Mouse (Mus musculus): ENCODE measurements around the gene Igf2bp2. TPM values are rescaled to one million over a fixed set of nuclear protein-coding genes. Genes with fewer than 3 reads are reported as not detected.

Gene Igf2bp2
- 75.1 and 77.1 TPM in 2 replicates for polyA plus RNA-seq (2014; fragmentation: Nextera tagmentation; extraction: Ambion mirVana)

DNA sequence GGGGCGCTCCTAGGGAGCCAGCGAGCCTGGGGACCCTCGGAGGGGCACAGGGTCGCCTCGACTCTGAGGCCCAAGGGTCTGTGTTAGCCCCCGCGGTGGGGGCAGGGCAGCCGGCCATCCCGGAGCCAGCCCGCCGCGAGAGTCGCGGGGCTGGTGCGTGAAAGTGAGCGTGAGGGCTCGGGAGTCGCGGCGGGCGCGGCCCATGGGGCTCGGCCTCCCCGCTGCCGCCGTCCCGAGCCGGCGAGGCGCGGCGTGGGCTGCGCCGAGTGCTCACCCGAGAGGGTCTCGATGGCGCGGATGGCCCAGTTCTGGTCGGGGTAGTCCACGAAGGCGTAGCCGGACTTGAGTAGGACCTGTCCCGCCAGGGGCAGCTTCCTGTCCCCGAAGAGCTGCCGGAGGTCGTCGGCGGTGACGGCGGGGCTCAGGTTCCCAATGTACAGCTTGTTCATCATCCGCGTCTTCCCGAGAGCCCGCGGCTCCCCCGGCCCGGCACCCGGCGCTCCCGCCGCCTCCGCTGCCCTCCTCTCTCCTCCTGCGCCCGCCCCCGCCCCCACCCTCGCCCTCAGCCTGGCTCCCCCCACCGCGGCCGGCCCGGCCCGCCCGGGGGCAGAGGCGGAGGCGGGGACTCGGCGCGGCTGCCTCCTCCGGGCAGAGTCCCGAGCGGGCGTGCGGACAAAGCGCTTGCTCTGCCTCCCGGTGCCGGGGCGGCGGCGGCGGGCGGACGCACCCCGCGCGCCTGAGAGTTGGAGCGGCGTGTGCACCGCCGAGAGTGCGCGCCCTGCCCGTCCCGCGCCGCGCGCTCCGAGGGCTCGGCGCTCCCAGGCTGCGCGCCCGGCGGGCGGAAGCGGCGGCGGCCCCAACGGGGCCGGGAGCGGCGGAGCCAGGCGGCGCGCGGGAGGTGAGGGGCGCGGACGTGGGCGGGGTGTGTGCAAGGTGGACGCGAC lies at the start of gene Igf2bp2:
TSS of gene Igf2bp2 (minus strand) at position 788 of the 944 bp plus-strand sequence.
- DNase-seq (ENCODE audit: low spot score) (peak; percentile 79), ATAC-seq (replicated peaks; ENCODE audit: low FRiP score) (peak; percentile 76)
- Histone ChIP-seq H3K27ac (ENCODE audit: low read depth, low read length) (peak within 1 kb of the TSS; percentile 52), H3K4me2 (peak within 1 kb of the TSS; percentile 64), H3K27me3 (replicated peaks; ENCODE audit: control insufficient read depth, insufficient read depth, low read length) (peaks cover 43% of the 10 kb centered on the region), H3K9ac (ENCODE audit: low read depth, low read length) (peak within 1 kb of the TSS; percentile 82), H3K4me1 (replicated peaks; ENCODE audit: control insufficient read depth, insufficient read depth, low read length) (no peaks in the 10 kb centered on the region), H3K9me3 (ENCODE audit: control insufficient read depth, low read length) (no peaks in the 10 kb centered on the region), H3K4me3 (ENCODE audit: low read depth, low read length) (peak within 1 kb of the TSS; percentile 82), H3K36me3 (ENCODE audit: control insufficient read depth, insufficient read depth, low read length) (no peaks in the 10 kb centered on the region)
- under 1% methylated on average over 121 of the region's 131 CpGs for WGBS

DNA sequence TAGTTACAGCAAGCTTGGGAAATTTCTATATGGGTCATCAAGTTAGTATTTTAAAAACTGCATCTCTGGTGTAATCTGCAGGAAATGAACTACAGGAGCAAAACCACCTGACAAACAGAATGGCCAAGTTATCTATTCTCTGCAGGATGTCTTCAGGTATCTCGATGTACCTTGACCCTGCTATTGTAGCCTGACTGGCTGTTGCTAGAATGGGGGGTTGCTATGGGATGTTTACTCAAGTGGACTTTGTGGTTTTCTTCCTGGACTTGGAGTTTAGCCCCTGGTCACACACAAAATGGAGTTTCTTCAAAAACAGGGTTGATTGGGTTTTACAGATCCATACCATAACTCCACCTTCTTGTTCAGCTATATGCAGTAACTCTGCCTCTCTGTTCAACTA lies 40.4 kb upstream of the Igf2bp2 start:
- H3K27ac ChIP-seq (ENCODE audit: low read depth, low read length), result no peak overlapping the region
- H3K27me3 ChIP-seq (replicated peaks; ENCODE audit: control insufficient read depth, insufficient read depth, low read length), result no peaks in the 10 kb centered on the region
- no peak for DNase-seq (ENCODE audit: low spot score)
- no peak for ATAC-seq (replicated peaks; ENCODE audit: low FRiP score)
- H3K36me3 ChIP-seq (ENCODE audit: control insufficient read depth, insufficient read depth, low read length), result no peaks in the 10 kb centered on the region
- no peaks in the 10 kb centered on the region for H3K4me1 ChIP-seq (replicated peaks; ENCODE audit: control insufficient read depth, insufficient read depth, low read length)
- WGBS, result 71% methylated on average over 1 of the region's 1 CpGs
- H3K9me3 ChIP-seq (ENCODE audit: control insufficient read depth, low read length), result peaks cover 3% of the 10 kb centered on the region
- H3K4me2 ChIP-seq, result no peak overlapping the region
- no peak overlapping the region for H3K4me3 ChIP-seq (ENCODE audit: low read depth, low read length)
- no peak overlapping the region for H3K9ac ChIP-seq (ENCODE audit: low read depth, low read length)

DNA sequence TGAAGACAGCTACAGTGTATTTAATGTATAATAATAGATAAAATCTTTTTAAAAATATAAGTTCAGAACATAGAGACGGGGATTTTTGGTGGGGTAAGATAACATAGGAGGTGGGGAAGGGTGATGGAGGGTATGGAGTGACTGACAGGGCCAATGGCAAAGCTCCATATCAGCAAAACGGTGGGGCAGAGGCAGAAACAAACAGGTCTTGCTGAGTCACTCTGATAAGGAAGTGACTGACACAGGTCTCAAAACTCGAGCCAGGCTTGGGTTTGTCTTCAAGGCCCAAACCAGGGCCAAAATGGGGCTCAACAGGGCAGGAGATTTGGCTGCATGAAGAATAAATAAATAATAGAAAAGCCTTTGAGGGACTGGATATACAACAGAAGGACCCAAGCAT lies 38.8 kb upstream of the Igf2bp2 start:
- ATAC-seq (replicated peaks; ENCODE audit: low FRiP score) (no peak), DNase-seq (ENCODE audit: low spot score) (no peak)
- Histone ChIP-seq H3K36me3 (ENCODE audit: control insufficient read depth, insufficient read depth, low read length) (no peaks in the 10 kb centered on the region), H3K27me3 (replicated peaks; ENCODE audit: control insufficient read depth, insufficient read depth, low read length) (no peaks in the 10 kb centered on the region), H3K27ac (ENCODE audit: low read depth, low read length) (no peak overlapping the region), H3K4me1 (replicated peaks; ENCODE audit: control insufficient read depth, insufficient read depth, low read length) (no peaks in the 10 kb centered on the region), H3K4me3 (ENCODE audit: low read depth, low read length) (no peak overlapping the region), H3K9me3 (ENCODE audit: control insufficient read depth, low read length) (peaks cover under 1% of the 10 kb centered on the region), H3K9ac (ENCODE audit: low read depth, low read length) (no peak overlapping the region), H3K4me2 (no peak overlapping the region)
- 30% methylated on average over 3 of the region's 3 CpGs for WGBS

DNA sequence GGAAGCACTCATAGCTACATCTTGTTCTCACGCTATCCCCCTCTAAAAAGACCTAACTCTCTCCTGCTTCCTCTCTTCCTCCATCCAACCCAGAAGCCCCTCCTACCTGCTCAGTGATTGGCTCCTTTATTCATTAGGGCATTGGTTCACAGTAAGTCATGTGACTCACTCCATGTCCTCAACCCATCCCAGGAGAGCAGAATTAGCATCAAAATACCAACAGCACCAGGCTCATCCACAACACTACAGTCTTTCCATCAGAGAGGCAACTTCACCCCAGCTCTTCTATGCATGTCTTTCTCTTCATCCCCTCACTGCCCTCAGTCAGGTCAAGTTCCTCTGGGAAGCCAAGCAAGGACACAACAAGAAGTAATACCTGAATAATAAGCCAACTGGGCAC lies 37.4 kb upstream of the Igf2bp2 start:
- 63% methylated on average over 1 of the region's 1 CpGs for WGBS
- no peak overlapping the region for H3K9ac ChIP-seq (ENCODE audit: low read depth, low read length)
- H3K27ac ChIP-seq (ENCODE audit: low read depth, low read length), result no peak overlapping the region
- H3K4me3 ChIP-seq (ENCODE audit: low read depth, low read length), result no peak overlapping the region
- DNase-seq (ENCODE audit: low spot score) (no peak), ATAC-seq (replicated peaks; ENCODE audit: low FRiP score) (no peak)
- no peaks in the 10 kb centered on the region for H3K27me3 ChIP-seq (replicated peaks; ENCODE audit: control insufficient read depth, insufficient read depth, low read length)
- H3K4me2 ChIP-seq, result no peak overlapping the region
- H3K4me1 ChIP-seq (replicated peaks; ENCODE audit: control insufficient read depth, insufficient read depth, low read length), result no peaks in the 10 kb centered on the region
- H3K9me3 ChIP-seq (ENCODE audit: control insufficient read depth, low read length), result no peaks in the 10 kb centered on the region
- H3K36me3 ChIP-seq (ENCODE audit: control insufficient read depth, insufficient read depth, low read length), result no peaks in the 10 kb centered on the region

DNA sequence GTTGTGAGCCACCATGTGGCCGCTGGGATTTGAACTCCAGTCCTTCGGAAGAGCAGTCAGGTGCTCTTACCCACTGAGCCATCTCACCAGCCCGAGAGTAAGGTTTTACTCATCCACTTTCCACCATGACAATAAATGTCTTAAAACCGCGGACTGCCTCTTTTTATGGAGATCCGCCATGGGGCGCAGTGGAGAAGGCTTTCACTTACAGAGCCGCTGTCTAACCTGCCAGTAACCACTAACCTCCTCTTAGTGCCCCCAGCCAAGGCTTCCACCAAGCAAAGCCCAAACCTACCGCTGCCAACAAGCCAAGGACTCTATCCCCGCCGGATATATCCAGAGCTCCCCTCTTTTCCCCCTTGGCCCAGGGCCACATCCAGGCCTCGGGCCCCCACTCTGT lies 24.3 kb upstream of the Igf2bp2 start:
- H3K9me3 ChIP-seq (ENCODE audit: control insufficient read depth, low read length), result no peaks in the 10 kb centered on the region
- H3K4me2 ChIP-seq, result no peak overlapping the region
- no peaks in the 10 kb centered on the region for H3K36me3 ChIP-seq (ENCODE audit: control insufficient read depth, insufficient read depth, low read length)
- no peaks in the 10 kb centered on the region for H3K4me1 ChIP-seq (replicated peaks; ENCODE audit: control insufficient read depth, insufficient read depth, low read length)
- DNase-seq (ENCODE audit: low spot score) (no peak), ATAC-seq (replicated peaks; ENCODE audit: low FRiP score) (no peak)
- no peak overlapping the region for H3K27ac ChIP-seq (ENCODE audit: low read depth, low read length)
- WGBS, result 69% methylated on average over 12 of the region's 12 CpGs
- no peak overlapping the region for H3K9ac ChIP-seq (ENCODE audit: low read depth, low read length)
- no peaks in the 10 kb centered on the region for H3K27me3 ChIP-seq (replicated peaks; ENCODE audit: control insufficient read depth, insufficient read depth, low read length)
- H3K4me3 ChIP-seq (ENCODE audit: low read depth, low read length), result no peak overlapping the region

DNA sequence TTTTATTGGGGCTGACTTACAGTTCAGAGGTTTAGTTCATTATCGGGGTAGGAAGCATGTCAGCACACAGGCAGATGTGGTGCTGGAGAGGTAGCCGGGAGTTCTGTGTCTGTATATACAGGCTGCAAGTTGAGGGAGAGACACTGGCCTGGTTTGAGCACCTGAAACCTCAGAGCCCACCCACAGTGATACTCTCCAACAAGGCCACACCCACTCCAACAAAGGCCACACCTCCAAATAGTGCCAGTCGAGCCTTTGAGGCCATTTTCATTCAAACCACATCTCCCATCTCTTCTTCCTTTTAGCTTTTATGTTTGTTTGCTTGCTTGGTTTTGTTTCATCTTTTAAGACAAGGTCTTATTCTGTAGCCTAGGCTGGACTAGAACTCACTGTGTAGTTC lies 22.3 kb upstream of the Igf2bp2 start:
- WGBS, result 73% methylated on average over 3 of the region's 3 CpGs

DNA sequence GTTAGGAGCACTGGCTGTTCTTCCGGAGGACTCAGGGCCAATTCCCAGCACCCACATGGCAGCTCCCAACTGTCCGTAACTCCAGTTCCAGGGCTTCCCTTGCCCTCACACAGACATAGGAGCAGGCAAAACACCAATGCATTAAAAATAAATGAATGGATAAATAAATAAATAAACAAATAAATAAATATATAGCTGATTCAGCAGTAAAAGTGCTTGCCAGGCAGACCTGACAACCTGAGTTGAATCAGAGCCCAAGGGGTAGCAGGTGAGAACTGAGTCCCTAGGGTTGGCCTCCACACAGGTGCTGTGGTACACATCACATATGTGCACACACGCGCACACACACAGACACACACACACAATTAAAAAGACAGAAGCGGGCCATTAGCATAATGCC lies 21.0 kb upstream of the Igf2bp2 start:
- Histone ChIP-seq H3K4me1 (replicated peaks; ENCODE audit: control insufficient read depth, insufficient read depth, low read length) (no peaks in the 10 kb centered on the region), H3K4me3 (ENCODE audit: low read depth, low read length) (no peak overlapping the region), H3K27me3 (replicated peaks; ENCODE audit: control insufficient read depth, insufficient read depth, low read length) (no peaks in the 10 kb centered on the region), H3K4me2 (no peak overlapping the region), H3K9me3 (ENCODE audit: control insufficient read depth, low read length) (no peaks in the 10 kb centered on the region), H3K36me3 (ENCODE audit: control insufficient read depth, insufficient read depth, low read length) (no peaks in the 10 kb centered on the region), H3K27ac (ENCODE audit: low read depth, low read length) (no peak overlapping the region), H3K9ac (ENCODE audit: low read depth, low read length) (no peak overlapping the region)
- DNase-seq (ENCODE audit: low spot score) (no peak), ATAC-seq (replicated peaks; ENCODE audit: low FRiP score) (no peak)
- WGBS, result 96% methylated on average over 5 of the region's 5 CpGs

More for the DNA sequence above, 22.3 kb upstream of the Igf2bp2 start:
- no peak overlapping the region for H3K27ac ChIP-seq (ENCODE audit: low read depth, low read length)
- no peaks in the 10 kb centered on the region for H3K9me3 ChIP-seq (ENCODE audit: control insufficient read depth, low read length)
- H3K4me1 ChIP-seq (replicated peaks; ENCODE audit: control insufficient read depth, insufficient read depth, low read length), result no peaks in the 10 kb centered on the region
- H3K4me2 ChIP-seq, result no peak overlapping the region
- H3K27me3 ChIP-seq (replicated peaks; ENCODE audit: control insufficient read depth, insufficient read depth, low read length), result no peaks in the 10 kb centered on the region
- no peak for ATAC-seq (replicated peaks; ENCODE audit: low FRiP score)
- H3K36me3 ChIP-seq (ENCODE audit: control insufficient read depth, insufficient read depth, low read length), result no peaks in the 10 kb centered on the region
- DNase-seq (ENCODE audit: low spot score), result no peak
- no peak overlapping the region for H3K9ac ChIP-seq (ENCODE audit: low read depth, low read length)
- no peak overlapping the region for H3K4me3 ChIP-seq (ENCODE audit: low read depth, low read length)

DNA sequence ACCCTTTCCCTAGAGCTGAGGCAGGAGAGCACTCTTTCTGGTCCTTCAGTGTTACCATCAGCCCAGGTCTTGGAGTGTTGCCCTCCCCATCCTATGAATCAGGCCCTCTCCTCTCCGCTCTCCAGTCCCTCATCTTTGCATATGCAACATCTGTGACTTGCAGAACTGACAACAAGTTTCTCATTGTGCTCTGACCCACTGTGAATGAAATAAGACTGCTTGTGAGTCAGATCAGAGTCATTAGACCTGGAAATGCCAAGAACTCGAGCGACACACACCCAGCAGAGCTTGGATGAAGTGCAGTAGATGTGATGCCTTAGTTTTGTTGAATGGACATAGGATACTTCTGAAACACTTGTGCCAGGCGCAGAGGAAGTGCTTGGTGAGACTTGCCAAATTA lies 19.2 kb upstream of the Igf2bp2 start:
- ATAC-seq (replicated peaks; ENCODE audit: low FRiP score) (no peak), DNase-seq (ENCODE audit: low spot score) (no peak)
- H3K4me2 ChIP-seq, result no peak overlapping the region
- H3K27me3 ChIP-seq (replicated peaks; ENCODE audit: control insufficient read depth, insufficient read depth, low read length), result no peaks in the 10 kb centered on the region
- no peak overlapping the region for H3K27ac ChIP-seq (ENCODE audit: low read depth, low read length)
- WGBS, result 85% methylated on average over 4 of the region's 4 CpGs
- H3K9me3 ChIP-seq (ENCODE audit: control insufficient read depth, low read length), result no peaks in the 10 kb centered on the region
- H3K4me3 ChIP-seq (ENCODE audit: low read depth, low read length), result no peak overlapping the region
- no peaks in the 10 kb centered on the region for H3K4me1 ChIP-seq (replicated peaks; ENCODE audit: control insufficient read depth, insufficient read depth, low read length)
- H3K9ac ChIP-seq (ENCODE audit: low read depth, low read length), result no peak overlapping the region
- H3K36me3 ChIP-seq (ENCODE audit: control insufficient read depth, insufficient read depth, low read length), result no peaks in the 10 kb centered on the region

DNA sequence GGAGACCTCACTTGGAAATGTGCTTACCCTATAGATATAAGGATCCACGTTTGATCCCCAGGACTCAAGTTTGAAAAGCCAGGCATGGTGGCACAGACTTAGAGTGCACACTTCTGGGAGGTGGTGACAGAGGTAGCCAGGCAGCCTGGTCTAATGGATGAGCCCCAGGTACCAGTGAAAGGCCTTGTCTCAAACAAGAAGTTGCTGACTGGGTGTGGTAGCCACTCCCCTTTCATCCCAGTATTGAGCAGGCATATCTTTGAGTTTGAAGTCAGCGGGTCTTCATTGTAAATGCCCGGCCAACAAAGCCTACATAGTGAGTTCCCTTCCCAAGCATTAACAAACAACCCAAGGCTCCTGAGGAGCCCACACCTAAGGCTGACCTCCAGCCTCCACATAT lies 15.7 kb upstream of the Igf2bp2 start:
- ATAC-seq (replicated peaks; ENCODE audit: low FRiP score) (no peak), DNase-seq (ENCODE audit: low spot score) (no peak)
- H3K9ac ChIP-seq (ENCODE audit: low read depth, low read length), result no peak overlapping the region
- no peak overlapping the region for H3K4me3 ChIP-seq (ENCODE audit: low read depth, low read length)
- H3K4me2 ChIP-seq, result no peak overlapping the region
- 67% methylated on average over 3 of the region's 3 CpGs for WGBS
- H3K27me3 ChIP-seq (replicated peaks; ENCODE audit: control insufficient read depth, insufficient read depth, low read length), result no peaks in the 10 kb centered on the region
- H3K4me1 ChIP-seq (replicated peaks; ENCODE audit: control insufficient read depth, insufficient read depth, low read length), result no peaks in the 10 kb centered on the region
- H3K27ac ChIP-seq (ENCODE audit: low read depth, low read length), result no peak overlapping the region
- H3K36me3 ChIP-seq (ENCODE audit: control insufficient read depth, insufficient read depth, low read length), result no peaks in the 10 kb centered on the region
- no peaks in the 10 kb centered on the region for H3K9me3 ChIP-seq (ENCODE audit: control insufficient read depth, low read length)

Data from liver, embryonic 11.5 days (tissue).